Mouse (Mus musculus): ENCODE results near the gene Gimap1.

GRCm38 (mm10) chr6:48737053-48737452, 1.8 kb upstream of the Gimap1 start:
- no peak for TF ChIP-seq CTCF (IDR thresholded peaks at IDR 0.05; ENCODE audit: borderline replicate concordance, insufficient read depth, low read depth, low read length)
- TF ChIP-seq POLR2A (IDR thresholded peaks at IDR 0.05; ENCODE audit: borderline replicate concordance, insufficient read depth, low read length) = no peak
